8 mouse cellular contexts compared by ENCODE assay signal in genomic region chr11:20541995-20542637, GRCm38 (mm10). TPM values are rescaled to one million over a fixed set of nuclear protein-coding genes. Genes with fewer than 3 reads are reported as not detected.
DNase-seq lines count a peak whose midpoint lies in the region; ATAC-seq and TF ChIP-seq lines count a peak whose summit lies in the region.

No protein-coding gene starts in this region.

- no peak for TF ChIP-seq CTCF in CH12.LX (conservative IDR thresholded peaks at IDR 0.05 in 1 of 2, IDR thresholded peaks at IDR 0.05 in 1 of 2; ENCODE audit: low read depth in 2 of 2, low read length in 2 of 2)
- no peak for TF ChIP-seq CTCF in bone marrow macrophage, adult 2 months (IDR thresholded peaks at IDR 0.05; ENCODE audit: low read depth, low read length)
- TF ChIP-seq CTCF in liver, postnatal 0 days (IDR thresholded peaks at IDR 0.05; ENCODE audit: low read depth): no peak

- TF ChIP-seq EP300 in CH12.LX (IDR thresholded peaks at IDR 0.05; ENCODE audit: low read length): no peak
- no peak for TF ChIP-seq EP300 in liver, postnatal 0 days (IDR thresholded peaks at IDR 0.05; ENCODE audit: low read depth)

- H3K4me3 ChIP-seq in kidney, embryonic 14.5 days (ENCODE audit: low read length): peak overlapping the region; percentile 85
- peak overlapping the region; percentile 59 to 75 (median 65) for H3K4me3 ChIP-seq in CH12.LX (replicated peaks in 1 of 3; ENCODE audit: low read depth in 2 of 3, low read length in 2 of 3, poor library complexity in 1 of 3)
- H3K4me3 ChIP-seq in bone marrow macrophage, adult 2 months (ENCODE audit: insufficient read depth, low read length): peak overlapping the region; percentile 66
- H3K4me3 ChIP-seq in liver, postnatal 0 days (ENCODE audit: low read depth, low read length): peak overlapping the region; percentile 83

- in situ Hi-C loops in CH12.LX (cut with MboI; ENCODE audit: low pct_ligation_motif_present, low pct_unique_long_range_greater_than_20kb, low sequenced_read_pairs): loop anchor here (5.0 kb wide), 1 partner anchor 75 kb away; no protein-coding TSS in a partner anchor

- no peak for DNase-seq in kidney, postnatal 36 days
- DNase-seq in CH12.LX (ENCODE audit: extremely low read depth): no peak
- DNase-seq in liver, postnatal 0 days: no peak
- DNase-seq in spleen, adult 12 weeks (ENCODE audit: low spot score): no peak

- TF ChIP-seq POLR2A in CH12.LX (IDR thresholded peaks at IDR 0.05; ENCODE audit: low read depth, low read length): 0 out of 2 replicates have a peak, but pooled peaks have one; percentile 42
- TF ChIP-seq POLR2A in bone marrow macrophage, adult 2 months (IDR thresholded peaks at IDR 0.05; ENCODE audit: borderline replicate concordance, low read depth, low read length): no peak

- 0 out of 2 replicates have a peak overlapping the region, but pooled peaks have one; percentile 11 for H3K27ac ChIP-seq in kidney, embryonic 14.5 days (ENCODE audit: low read depth, low read length)
- H3K27ac ChIP-seq in CH12.LX (ENCODE audit: insufficient read depth, low read depth): 0 out of 2 replicates have a peak overlapping the region, but pooled peaks have one; percentile 24
- peak overlapping the region; percentile 71 for H3K27ac ChIP-seq in bone marrow macrophage, adult 2 months (ENCODE audit: insufficient read depth, low read depth, low read length)
- H3K27ac ChIP-seq in liver, postnatal 0 days (ENCODE audit: low read depth): peak overlapping the region; percentile 74

- H3K4me2 ChIP-seq in kidney, embryonic 14.5 days (replicated peaks; ENCODE audit: low read depth, low read length): peak overlapping the region; percentile 76
- H3K4me2 ChIP-seq in CH12.LX (ENCODE audit: insufficient read depth, low read depth, poor library complexity, severe bottlenecking): peak overlapping the region; percentile 88
- peak overlapping the region; percentile 92 for H3K4me2 ChIP-seq in liver, postnatal 0 days (ENCODE audit: low read depth, low read length)

- 2% methylated on average over 29 of the region's 29 CpGs for WGBS in kidney, embryonic 14.5 days
- WGBS in liver, postnatal 0 days (ENCODE audit: insufficient replicate concordance): under 1% methylated on average over 28 of the region's 29 CpGs

- H3K4me1 ChIP-seq in kidney, embryonic 14.5 days (ENCODE audit: control insufficient read depth, insufficient read depth, low read length): peaks cover 3% of the 10 kb centered on the region; the same call in 1 of the 2 replicates
- H3K4me1 ChIP-seq in CH12.LX (ENCODE audit: control insufficient read depth in 1 of 2, insufficient read depth in 2 of 2): peaks cover 9 to 46% of the 10 kb centered on the region in 2 experiments
- peaks cover 23% of the 10 kb centered on the region for H3K4me1 ChIP-seq in bone marrow macrophage, adult 2 months (ENCODE audit: control insufficient read depth, insufficient read depth, low read length)
- peaks cover 20% of the 10 kb centered on the region for H3K4me1 ChIP-seq in liver, postnatal 0 days (ENCODE audit: insufficient read depth)

- no peak for TF ChIP-seq RAD21 in CH12.LX (IDR thresholded peaks at IDR 0.05; ENCODE audit: low read depth, low read length)

- no peaks in the 10 kb centered on the region; the same call in 1 of the 2 replicates for H3K79me2 ChIP-seq in CH12.LX (replicated peaks; ENCODE audit: control insufficient read depth, extremely low read depth, insufficient read depth, poor library complexity, severe bottlenecking)

- ATAC-seq in kidney, embryonic 14.5 days (ENCODE audit: low FRiP score, low TSS enrichment): no peak
- peak; percentile 40 for ATAC-seq in granulocyte monocyte progenitor cell, adult 5-6 weeks (replicated peaks; ENCODE audit: poor library complexity, severe bottlenecking)
- no peak for ATAC-seq in liver, postnatal 0 days
- no peak for ATAC-seq in activated CD4-positive, CD25-positive, alpha-beta regulatory T cell, adult 4 months

- dilution Hi-C loops in CH12.LX (cut with MboI; ENCODE audit: extremely low pct_ligation_motif_present, extremely low pct_unique_long_range_greater_than_20kb, low sequenced_read_pairs): no loop called here

- peak overlapping the region; percentile 72; the same call in 1 of the 2 replicates for H3K9ac ChIP-seq in kidney, embryonic 14.5 days (ENCODE audit: low read depth, low read length)
- H3K9ac ChIP-seq in CH12.LX (ENCODE audit: insufficient read depth, low read depth): peak overlapping the region; percentile 56; the same call in 1 of the 2 replicates
- H3K9ac ChIP-seq in liver, postnatal 0 days (replicated peaks): peak overlapping the region; percentile 72

- no peaks in the 10 kb centered on the region for H3K27me3 ChIP-seq in kidney, embryonic 14.5 days (ENCODE audit: control insufficient read depth, insufficient read depth, low read length)
- no peaks in the 10 kb centered on the region for H3K27me3 ChIP-seq in CH12.LX (replicated peaks)
- H3K27me3 ChIP-seq in liver, postnatal 0 days (ENCODE audit: insufficient read depth, low read length): no peaks in the 10 kb centered on the region

- no peaks in the 10 kb centered on the region for H3K9me3 ChIP-seq in kidney, embryonic 14.5 days (ENCODE audit: control insufficient read depth, low read length)
- H3K9me3 ChIP-seq in CH12.LX (replicated peaks; ENCODE audit: low read length): no peaks in the 10 kb centered on the region
- H3K9me3 ChIP-seq in liver, postnatal 0 days (ENCODE audit: low read length): no peaks in the 10 kb centered on the region

- H3K36me3 ChIP-seq in kidney, embryonic 14.5 days (ENCODE audit: control insufficient read depth, insufficient read depth, low read length): no peaks in the 10 kb centered on the region
- H3K36me3 ChIP-seq in CH12.LX (replicated peaks in 1 of 2; ENCODE audit: control insufficient read depth in 1 of 2, insufficient read depth in 1 of 2, low read length in 1 of 2): peaks cover 3 to 6% of the 10 kb centered on the region in 2 experiments
- H3K36me3 ChIP-seq in liver, postnatal 0 days (replicated peaks; ENCODE audit: insufficient read depth, low read length): no peaks in the 10 kb centered on the region

TF ChIP-seq in CH12.LX, 34 proteins besides CTCF, POLR2A, EP300 and RAD21:
- TF ChIP-seq MAZ (IDR thresholded peaks at IDR 0.05; ENCODE audit: low read depth, low read length) (no peak), POLR2AphosphoS2 (IDR thresholded peaks at IDR 0.05; ENCODE audit: low read depth, low read length) (no peak), RCOR1 (conservative IDR thresholded peaks at IDR 0.05; ENCODE audit: low read depth, low read length) (no peak), TBP (conservative IDR thresholded peaks at IDR 0.05; ENCODE audit: low read depth, low read length) (no peak), TCF12 (IDR thresholded peaks at IDR 0.05; ENCODE audit: low read depth, low read length) (no peak), SMC3 (IDR thresholded peaks at IDR 0.05; ENCODE audit: low read depth, low read length) (no peak), CHD2 (IDR thresholded peaks at IDR 0.05; ENCODE audit: low read length) (0 out of 2 replicates have a peak, but pooled peaks have one; percentile 7), CHD1 (IDR thresholded peaks at IDR 0.05; ENCODE audit: low read depth, low read length) (no peak), E2F4 (IDR thresholded peaks at IDR 0.05; ENCODE audit: insufficient replicate concordance, low read depth, low read length) (no peak), MYC (IDR thresholded peaks at IDR 0.05; ENCODE audit: low read depth, low read length) (peak; percentile 80), NRF1 (IDR thresholded peaks at IDR 0.05; ENCODE audit: low read depth, low read length) (no peak), UBTF (IDR thresholded peaks at IDR 0.05; ENCODE audit: low read depth, low read length) (no peak), USF1 (IDR thresholded peaks at IDR 0.05; ENCODE audit: low read depth, low read length) (0 out of 2 replicates have a peak, but pooled peaks have one; percentile 10), JUND (conservative IDR thresholded peaks at IDR 0.05; ENCODE audit: low read depth, low read length) (no peak), ETS1 (conservative IDR thresholded peaks at IDR 0.05; ENCODE audit: low read depth, low read length) (no peak), BHLHE40 (IDR thresholded peaks at IDR 0.05; ENCODE audit: low read depth, low read length) (peak; percentile 72), MXI1 (IDR thresholded peaks at IDR 0.05; ENCODE audit: low read depth, low read length) (peak; percentile 89), ELF1 (IDR thresholded peaks at IDR 0.05; ENCODE audit: low read depth, low read length) (no peak), IRF4 (IDR thresholded peaks at IDR 0.05; ENCODE audit: low read depth, low read length) (no peak), JUN (IDR thresholded peaks at IDR 0.05; ENCODE audit: insufficient read depth, low read depth, low read length) (no peak), PAX5 (IDR thresholded peaks at IDR 0.05; ENCODE audit: low read length) (no peak), ZC3H11A (IDR thresholded peaks at IDR 0.05; ENCODE audit: low read depth, low read length) (no peak), ZKSCAN1 (IDR thresholded peaks at IDR 0.05; ENCODE audit: borderline replicate concordance, low read depth, low read length) (no peak), SIN3A (IDR thresholded peaks at IDR 0.05; ENCODE audit: low read length) (peak; percentile 76; the same call in 1 of the 2 replicates), ZNF384 (IDR thresholded peaks at IDR 0.05; ENCODE audit: low read depth, low read length) (no peak), MAFK (IDR thresholded peaks at IDR 0.05; ENCODE audit: insufficient replicate concordance, low read length) (no peak), MAX (IDR thresholded peaks at IDR 0.05; ENCODE audit: low read length) (peak; percentile 83)

RNA-seq across cellular contexts. Expression of gene Sertad2, which starts 0.9 kb away (rescaled TPM):
- polyA plus RNA-seq in kidney, embryonic 14.5 days (2014; fragmentation: Nextera tagmentation; extraction: Ambion mirVana): 24.4 and 34.9 TPM in 2 replicates
- total RNA-seq in CH12.LX (2012; rRNA removed) (5.2 and 6.0 TPM in 2 replicates), CH12.LX (2014; rRNA removed) (5.9 TPM in 2 replicates)
- polyA plus RNA-seq in CH12.LX (2012; ENCODE audit: insufficient read length, low read depth): 10.3 and 13.1 TPM in 2 replicates
- polyA plus RNA-seq in bone marrow macrophage, adult 2 months (2012; ENCODE audit: insufficient read depth, insufficient read length, missing spikeins): 13.2 and 13.8 TPM in 2 replicates
- total RNA-seq in granulocyte monocyte progenitor cell, adult 5-6 weeks (2014; fragmentation: Nextera tagmentation): 5.7 and 7.5 TPM in 2 replicates
- 7.3 and 9.3 TPM in 2 replicates for total RNA-seq in granulocyte monocyte progenitor cell, adult 5-6 weeks (2017)
- polyA plus RNA-seq in liver, postnatal 0 days (2015; fragmentation: Nextera tagmentation; extraction: Ambion mirVana): 24.0 and 28.2 TPM in 2 replicates
- 10 to 100 TPM; 12.1 to 12.2 TPM for polyA plus RNA-seq in activated CD4-positive, CD25-positive, alpha-beta regulatory T cell, adult 4 months (2017; shearing (Covaris generic))

Comparison
In these comparisons a context has a peak if more than half of its experiments do, and no peak if none do; other contexts are left out.
1. H3K27ac ChIP-seq: peak in every context shown above with its lines; median percentile 74 in liver, postnatal 0 days; 71 in bone marrow macrophage, adult 2 months; 24 in CH12.LX; 11 in kidney, embryonic 14.5 days.